Mouse (Mus musculus) spleen, adult 2 months (tissue): ENCODE measurements around the gene Selenbp1. TPM values are rescaled to one million over a fixed set of nuclear protein-coding genes. Genes with fewer than 3 reads are reported as not detected.

Experiments used
- DNase-seq, 2 experiments: peaks; one replicate each; pipeline versions ENCODE4 v3.0.0 to v3.0.0-alpha.2; 2012 to 2021; ENCODE audit warnings: low spot score in 2 of 2, low read depth in 1 of 2
- H3K27ac ChIP-seq: fragments of 200-500 bp; 2 replicates; pipeline ENCODE4 v1.5.1; 2012; ENCODE audit warnings: low read length, inconsistent platforms; ENCODE audit not compliant: insufficient read depth
- H3K27me3 ChIP-seq: fragments of 200-500 bp; 2 replicates; pipeline ENCODE4 v1.6.1; 2012; ENCODE audit warnings: mild to moderate bottlenecking, moderate library complexity, low read length, inconsistent platforms; ENCODE audit not compliant: control insufficient read depth, insufficient read depth
- H3K36me3 ChIP-seq: fragments of 200-500 bp; 2 replicates; pipeline ENCODE4 v1.6.1; 2012; ENCODE audit warnings: mild to moderate bottlenecking, low read length, inconsistent platforms; ENCODE audit not compliant: control insufficient read depth, insufficient read depth
- H3K4me1 ChIP-seq: fragments of 200-500 bp; 2 replicates; pipeline ENCODE4 v1.6.1; 2011; ENCODE audit warnings: inconsistent platforms; ENCODE audit not compliant: control insufficient read depth, insufficient read depth, insufficient read length
- H3K4me3 ChIP-seq: fragments of 200-500 bp; 2 replicates; pipeline ENCODE4 v1.5.1; 2011; ENCODE audit warnings: mild to moderate bottlenecking, inconsistent platforms; ENCODE audit not compliant: insufficient read depth, insufficient read length; ENCODE audit errors: extremely low read depth
- CTCF ChIP-seq: fragments of 200-500 bp; IDR thresholded peaks from 2 replicates; pipeline ENCODE4 v1.5.1; 2011; ENCODE audit warnings: mild to moderate bottlenecking, inconsistent platforms; ENCODE audit not compliant: insufficient read depth, insufficient read length, insufficient replicate concordance; ENCODE audit errors: extremely low read depth
- POLR2A ChIP-seq: fragments of 200-500 bp; IDR thresholded peaks from 2 replicates; pipeline ENCODE4 v1.6.1; 2011; ENCODE audit warnings: low read depth, low read length, inconsistent platforms
- WGBS: fragments of 180-500 bp; shearing (Covaris S2); methylation state at CpG from one replicate; pipeline ENCODE4 v1.1.7; 2018; 5-methylcytosine and 5-hydroxymethylcytosine counted together
- polyA plus RNA-seq: library from polyadenylated mRNA; depleted of rRNA; stranded (reverse); fragments of >200 nt; gene quantifications from 2 replicates; pipeline ENCODE4 v1.2.3, GENCODE M21; 2012

The Selenbp1 gene
- polyA plus RNA-seq, 1 experiment: 34.9 TPM

- H3K4me3 ChIP-seq: peak overlapping the region; percentile 42; the same call in 1 of the 2 replicates
Observed at GRCm38 (mm10) chr3:94965878-94966277, 33.0 kb downstream of the Selenbp1 start.

GRCm38 (mm10) chr3:94972552-94972951 lies 39.7 kb downstream of the Selenbp1 start:
- no peak overlapping the region for H3K27ac ChIP-seq
- no peak for DNase-seq

More at GRCm38 (mm10) chr3:94965878-94966277, 33.0 kb downstream of the Selenbp1 start:
- TF ChIP-seq POLR2A (no peak), CTCF (no peak)
- no peaks in the 10 kb centered on the region for H3K27me3 ChIP-seq
- H3K36me3 ChIP-seq: no peaks in the 10 kb centered on the region
- peaks cover 18% of the 10 kb centered on the region; the same call in 1 of the 2 replicates for H3K4me1 ChIP-seq
- 37% methylated on average over 1 of the region's 1 CpGs for WGBS
- no peak for DNase-seq
- peak overlapping the region; percentile 82 for H3K27ac ChIP-seq

GRCm38 (mm10) chr3:94973620-94974019 lies 40.8 kb downstream of the Selenbp1 start:
- Histone ChIP-seq H3K27ac (no peak overlapping the region), H3K4me3 (no peak overlapping the region), H3K4me1 (peaks cover 3% of the 10 kb centered on the region; the same call in 1 of the 2 replicates), H3K27me3 (no peaks in the 10 kb centered on the region), H3K36me3 (no peaks in the 10 kb centered on the region)
- DNase-seq: no peak
- 86% methylated on average over 5 of the region's 5 CpGs for WGBS
- TF ChIP-seq POLR2A (no peak), CTCF (no peak)

More at GRCm38 (mm10) chr3:94972552-94972951, 39.7 kb downstream of the Selenbp1 start:
- Histone ChIP-seq H3K4me3 (no peak overlapping the region), H3K36me3 (no peaks in the 10 kb centered on the region), H3K27me3 (no peaks in the 10 kb centered on the region), H3K4me1 (peaks cover 6% of the 10 kb centered on the region; the same call in 1 of the 2 replicates)
- no peak for TF ChIP-seq POLR2A
- TF ChIP-seq CTCF: no peak
- 87% methylated on average over 3 of the region's 3 CpGs for WGBS

GRCm38 (mm10) chr3:94974026-94974527 lies 41.2 kb downstream of the Selenbp1 start:
- H3K36me3 ChIP-seq: no peaks in the 10 kb centered on the region
- WGBS: 30% methylated on average over 9 of the region's 9 CpGs
- peak overlapping the region; percentile 52 for H3K4me3 ChIP-seq
- TF ChIP-seq POLR2A (no peak), CTCF (no peak)
- DNase-seq: no peak
- H3K27ac ChIP-seq: peak overlapping the region; percentile 22; the same call in 1 of the 2 replicates
- H3K27me3 ChIP-seq: no peaks in the 10 kb centered on the region
- peaks cover 3% of the 10 kb centered on the region; the same call in 1 of the 2 replicates for H3K4me1 ChIP-seq

GRCm38 (mm10) chr3:94974528-94975422 lies 41.9 kb downstream of the Selenbp1 start, which contains the start of gene Pi4kb:
TSS of gene Pi4kb (plus strand) at chr3:94974731.
- H3K36me3 ChIP-seq: no peaks in the 10 kb centered on the region
- peak; percentile 83 to 93 for DNase-seq
- WGBS: 1% methylated on average over 55 of the region's 57 CpGs

GRCm38 (mm10) chr3:94984312-94984711 lies 51.5 kb downstream of the Selenbp1 start:
- DNase-seq: no peak
- Histone ChIP-seq H3K4me1 (no peaks in the 10 kb centered on the region; the same call in 1 of the 2 replicates), H3K27ac (no peak overlapping the region), H3K4me3 (no peak overlapping the region), H3K27me3 (no peaks in the 10 kb centered on the region), H3K36me3 (peaks cover 17% of the 10 kb centered on the region)
- TF ChIP-seq CTCF: no peak
- no peak for TF ChIP-seq POLR2A
- WGBS: 92% methylated on average over 11 of the region's 11 CpGs

More at GRCm38 (mm10) chr3:94974528-94975422, 41.9 kb downstream of the Selenbp1 start, which contains the start of gene Pi4kb:
- Histone ChIP-seq H3K27ac (peak within 1 kb of the TSS; percentile 97), H3K27me3 (no peaks in the 10 kb centered on the region), H3K4me1 (peaks cover 3% of the 10 kb centered on the region; the same call in 1 of the 2 replicates), H3K4me3 (peak within 1 kb of the TSS; percentile 93)
- TF ChIP-seq POLR2A (peak; percentile 29; the same call in 1 of the 2 replicates), CTCF (no peak)
